Comparison of ENCODE assay signal across 8 mouse cellular contexts in the genomic region with DNA sequence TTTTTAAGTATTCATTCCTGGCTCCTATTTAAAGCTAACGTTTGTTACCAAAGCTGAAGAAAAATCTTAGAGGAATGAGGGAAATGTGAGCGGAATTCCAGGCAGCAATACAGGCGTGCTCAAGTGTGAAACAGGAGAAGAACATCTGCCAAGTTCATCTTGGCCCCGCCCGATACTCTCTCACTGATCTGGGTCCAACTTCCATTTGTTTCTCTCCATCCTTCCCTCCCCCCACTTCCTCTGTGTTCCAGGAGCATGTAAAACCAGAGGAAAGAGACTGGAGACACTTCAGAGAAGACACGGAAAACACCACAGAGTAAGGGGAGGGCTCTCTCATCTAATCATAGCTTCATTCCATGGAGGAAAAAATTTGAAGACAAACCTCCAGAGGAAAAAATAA.
DNase-seq lines count a peak whose midpoint lies in the region; ATAC-seq and TF ChIP-seq lines count a peak whose summit lies in the region.

No protein-coding gene starts in this region.

- 11% methylated on average over 6 of the region's 6 CpGs for WGBS in embryonic facial prominence, embryonic 15.5 days
- 39% methylated on average over 6 of the region's 6 CpGs for WGBS in intestine, embryonic 16.5 days

- no peak overlapping the region for H3K9ac ChIP-seq in embryonic facial prominence, embryonic 15.5 days
- H3K9ac ChIP-seq in intestine, embryonic 16.5 days (ENCODE audit: low read depth, low read length) = no peak overlapping the region

- 0 out of 2 replicates have a peak overlapping the region, but pooled peaks have one; percentile 1 for H3K4me3 ChIP-seq in left cerebral cortex, adult 2 months
- no peak overlapping the region for H3K4me3 ChIP-seq in embryonic facial prominence, embryonic 15.5 days (replicated peaks)
- no peak overlapping the region for H3K4me3 ChIP-seq in intestine, embryonic 16.5 days (ENCODE audit: low read length)

- H3K4me1 ChIP-seq in embryonic facial prominence, embryonic 15.5 days = peaks cover 18% of the 10 kb centered on the region
- H3K4me1 ChIP-seq in intestine, embryonic 16.5 days (ENCODE audit: control insufficient read depth, insufficient read depth, low read length) = peaks cover 3% of the 10 kb centered on the region

- H3K27me3 ChIP-seq in embryonic facial prominence, embryonic 15.5 days = no peaks in the 10 kb centered on the region
- no peaks in the 10 kb centered on the region for H3K27me3 ChIP-seq in intestine, embryonic 16.5 days (replicated peaks; ENCODE audit: control insufficient read depth, insufficient read depth, low read length)

- intact Hi-C loops in left cerebral cortex, adult 2 months (cut with DNase I) = no loop called here

- peak overlapping the region; percentile 25; the same call in 1 of the 2 replicates for H3K4me2 ChIP-seq in embryonic facial prominence, embryonic 15.5 days (replicated peaks)
- H3K4me2 ChIP-seq in intestine, embryonic 16.5 days (ENCODE audit: low read depth, low read length) = 0 out of 2 replicates have a peak overlapping the region, but pooled peaks have one; percentile 11

- ATAC-seq in embryonic facial prominence, embryonic 15.5 days (ENCODE audit: insufficient number of reproducible peaks, low FRiP score, low TSS enrichment, low read depth) = 0 out of 2 replicates have a peak, but pooled peaks have one; percentile 43
- ATAC-seq in intestine, embryonic 16.5 days = peak; percentile 31; the same call in 1 of the 2 replicates
- no peak for ATAC-seq in erythroid progenitor cell, adult 5-6 weeks (replicated peaks; ENCODE audit: low FRiP score, poor library complexity, severe bottlenecking)

- no peak for TF ChIP-seq CTCF in left cerebral cortex, adult 2 months (IDR thresholded peaks at IDR 0.05)

- DNase-seq in left cerebral cortex, adult 2 months (ENCODE audit: extremely low spot score in 1 of 2, low spot score in 2 of 2) = no peak
- no peak for DNase-seq in left cerebral cortex, adult 11 months (ENCODE audit: low spot score)
- peak; percentile 75 for DNase-seq in lung, postnatal 10 days
- DNase-seq in layer of hippocampus, adult 9-10 months (ENCODE audit: low spot score) = no peak
- DNase-seq in MN1 (ENCODE audit: low spot score) = no peak

- no peaks in the 10 kb centered on the region for H3K36me3 ChIP-seq in embryonic facial prominence, embryonic 15.5 days
- H3K36me3 ChIP-seq in intestine, embryonic 16.5 days (ENCODE audit: control insufficient read depth, insufficient read depth, low read length) = no peaks in the 10 kb centered on the region

- H3K9me3 ChIP-seq in embryonic facial prominence, embryonic 15.5 days (replicated peaks) = no peaks in the 10 kb centered on the region
- no peaks in the 10 kb centered on the region for H3K9me3 ChIP-seq in intestine, embryonic 16.5 days (ENCODE audit: control insufficient read depth, low read length)

- H3K27ac ChIP-seq in left cerebral cortex, adult 2 months = no peak overlapping the region
- peak overlapping the region; percentile 55; the same call in 1 of the 2 replicates for H3K27ac ChIP-seq in embryonic facial prominence, embryonic 15.5 days (replicated peaks)
- no peak overlapping the region for H3K27ac ChIP-seq in intestine, embryonic 16.5 days (ENCODE audit: low read length)
